Mouse (Mus musculus): Measurements from ENCODE around the gene Tubgcp6. TPM values are rescaled to one million over a fixed set of nuclear protein-coding genes. Genes with fewer than 3 reads are reported as not detected.

Gene Tubgcp6
- polyA plus RNA-seq, 2 experiments from 2014 or later, result 12.6 to 13.2 TPM

GRCm38 (mm10) chr15:89062518-89062910 lies 60.4 kb downstream of the Tubgcp6 start:
- no peak for ATAC-seq

GRCm38 (mm10) chr15:89061761-89062517 lies 61.0 kb downstream of the Tubgcp6 start:
- no peak for ATAC-seq

GRCm38 (mm10) chr15:89060811-89061460 lies 62.0 kb downstream of the Tubgcp6 start:
- no peak for ATAC-seq

GRCm38 (mm10) chr15:89060032-89060681 lies 62.8 kb downstream of the Tubgcp6 start:
- ATAC-seq, result no peak

GRCm38 (mm10) chr15:89059161-89059931 lies 63.6 kb downstream of the Tubgcp6 start, which contains the start of gene Panx2:
Gene Panx2 (plus strand): TSS chr15:89059734.
- no peak for ATAC-seq

- ATAC-seq, result no peak
These were observed 64.2 kb downstream of the Tubgcp6 start for GRCm38 (mm10) chr15:89058736-89059135.

- no peak for ATAC-seq
These were observed 68.2 kb downstream of the Tubgcp6 start for GRCm38 (mm10) chr15:89054666-89055065.

Other genes starting within 250 kb of the Tubgcp6 start
- not detected for gene Ttll8, start 168.7 kb downstream of the Tubgcp6 start, polyA plus RNA-seq (2017; shearing (Covaris generic))
- not detected for gene Mlc1, start 144.1 kb downstream of the Tubgcp6 start, polyA plus RNA-seq (2017; shearing (Covaris generic))
- not detected for gene Mov10l1, start 140.2 kb downstream of the Tubgcp6 start, polyA plus RNA-seq (2017; shearing (Covaris generic))
- not detected for gene Panx2, start 63.4 kb downstream of the Tubgcp6 start, polyA plus RNA-seq (2017; shearing (Covaris generic))
- 10 to 100 TPM; 29.5 to 33.9 TPM for gene Trabd, start 48.0 kb downstream of the Tubgcp6 start, polyA plus RNA-seq (2017; shearing (Covaris generic))
- 1 to 10 TPM; 8.8 to 9.1 TPM for gene Selenoo, start 34.0 kb downstream of the Tubgcp6 start, polyA plus RNA-seq (2017; shearing (Covaris generic))
- 10 to 100 TPM; 14.3 to 16.1 TPM for gene Hdac10, start 5.6 kb upstream of the Tubgcp6 start, polyA plus RNA-seq (2017; shearing (Covaris generic))
- gene Mapk12, start 17.6 kb upstream of the Tubgcp6 start, polyA plus RNA-seq (2017; shearing (Covaris generic)), result 1 to 10 TPM; 1.1 to 2.1 TPM
- 10 to 100 TPM; 21.2 to 22.5 TPM for gene Mapk11, start 26.5 kb upstream of the Tubgcp6 start, polyA plus RNA-seq (2017; shearing (Covaris generic))
- gene Plxnb2, start 57.7 kb upstream of the Tubgcp6 start, polyA plus RNA-seq (2017; shearing (Covaris generic)), result 1 to 10 TPM; 1.0 to 2.1 TPM
- gene Dennd6b, start 73.4 kb upstream of the Tubgcp6 start, polyA plus RNA-seq (2017; shearing (Covaris generic)), result 1 to 10 TPM; 7.7 to 8.4 TPM
- gene Ppp6r2, start 88.4 kb upstream of the Tubgcp6 start, polyA plus RNA-seq (2017; shearing (Covaris generic)), result 10 to 100 TPM; 20.8 to 25.1 TPM
- gene Sbf1, start 192.2 kb upstream of the Tubgcp6 start, polyA plus RNA-seq (2017; shearing (Covaris generic)), result 100 to 1,000 TPM in 1 of 2 experiments, 10 to 100 TPM in 1; 80.4 to 102 TPM
- not detected for gene Adm2, start 199.6 kb upstream of the Tubgcp6 start, polyA plus RNA-seq (2017; shearing (Covaris generic))
- gene Miox, start 211.3 kb upstream of the Tubgcp6 start, polyA plus RNA-seq (2017; shearing (Covaris generic)), result not detected
- gene Lmf2, start 232.5 kb upstream of the Tubgcp6 start, polyA plus RNA-seq (2017; shearing (Covaris generic)), result 10 to 100 TPM; 20.8 to 38.6 TPM
- 100 to 1,000 TPM; 141 to 171 TPM for gene Ncaph2, start 232.6 kb upstream of the Tubgcp6 start, polyA plus RNA-seq (2017; shearing (Covaris generic))